Mouse (Mus musculus) heart, embryonic 12.5 days (tissue): Measurements from ENCODE around the gene Hmga2. TPM values are rescaled to one million over a fixed set of nuclear protein-coding genes. Genes with fewer than 3 reads are reported as not detected.

Source experiments
- ATAC-seq: fragments of 200-750 bp; cut with Nextera tagmentation; 2 replicates; pipeline ENCODE4 v1.8.0; 2017; ENCODE audit warnings: moderate TSS enrichment, moderate library complexity; ENCODE audit not compliant: insufficient number of reproducible peaks, low FRiP score
- H3K27ac ChIP-seq: fragments of 300-500 bp; sonication (generic); 2 replicates; pipeline ENCODE4 v1.5.1; 2016; ENCODE audit warnings: mild to moderate bottlenecking, moderate library complexity; ENCODE audit not compliant: poor library complexity, severe bottlenecking
- H3K27me3 ChIP-seq: fragments of 300-500 bp; sonication (generic); replicated peaks from 2 replicates; pipeline ENCODE4 v1.6.1; 2016; ENCODE audit warnings: mild to moderate bottlenecking, moderate library complexity
- H3K36me3 ChIP-seq: fragments of 300-500 bp; sonication (generic); 2 replicates; pipeline ENCODE4 v1.6.1; 2016; ENCODE audit warnings: mild to moderate bottlenecking, moderate library complexity
- H3K4me1 ChIP-seq: fragments of 300-500 bp; sonication (generic); replicated peaks from 2 replicates; pipeline ENCODE4 v1.6.1; 2016; ENCODE audit warnings: mild to moderate bottlenecking
- H3K4me2 ChIP-seq: fragments of 300-500 bp; sonication (generic); 2 replicates; pipeline ENCODE4 v1.6.1; 2016; ENCODE audit warnings: mild to moderate bottlenecking, moderate library complexity
- H3K4me3 ChIP-seq: fragments of 300-500 bp; sonication (generic); 2 replicates; pipeline ENCODE4 v1.5.1; 2016; ENCODE audit warnings: mild to moderate bottlenecking
- H3K9ac ChIP-seq: fragments of 300-500 bp; sonication (generic); 2 replicates; pipeline ENCODE4 v1.6.1; 2016; ENCODE audit warnings: mild to moderate bottlenecking, moderate library complexity
- H3K9me3 ChIP-seq: fragments of 300-500 bp; sonication (generic); replicated peaks from 2 replicates; pipeline ENCODE4 v1.6.1; 2016; ENCODE audit warnings: mild to moderate bottlenecking, moderate library complexity
- WGBS: fragments of 180-500 bp; shearing (Covaris S2); methylation state at CpG from one replicate; pipeline ENCODE4 v1.1.7; 2016; 5-methylcytosine and 5-hydroxymethylcytosine counted together
- polyA plus RNA-seq: library from polyadenylated mRNA; unstranded; fragments of >200 nt; fragmentation: Nextera tagmentation; extraction: Ambion mirVana; gene quantifications from 2 replicates; pipeline ENCODE4 v1.2.1, GENCODE M21; 2016

Hmga2 gene
- polyA plus RNA-seq, 1 experiment from 2014 or later, result 21.3 TPM

DNA sequence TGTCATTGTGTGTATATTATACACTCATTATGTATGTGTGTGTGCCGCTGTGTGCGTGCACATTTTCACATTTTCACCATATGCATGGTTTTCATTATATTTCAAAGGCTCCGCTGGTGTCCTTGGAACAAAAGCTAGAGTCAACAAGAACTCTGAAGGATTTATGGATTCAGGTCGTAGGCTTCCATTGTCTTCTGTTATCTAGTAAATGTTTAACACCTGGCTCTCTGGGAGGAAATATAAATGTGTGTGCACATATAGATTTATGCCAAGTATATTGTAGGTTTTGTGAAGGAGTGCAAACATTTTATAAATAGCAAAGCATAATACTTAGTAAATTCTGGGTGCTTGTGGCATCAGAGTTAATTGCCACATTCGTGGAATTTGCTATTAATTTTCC, 64.1 kb downstream of the Hmga2 start:
- Histone ChIP-seq H3K27ac (no peak overlapping the region), H3K27me3 (no peaks in the 10 kb centered on the region), H3K9ac (no peak overlapping the region), H3K4me3 (no peak overlapping the region), H3K4me2 (no peak overlapping the region), H3K4me1 (peaks cover 40% of the 10 kb centered on the region), H3K9me3 (no peaks in the 10 kb centered on the region), H3K36me3 (peaks cover 22% of the 10 kb centered on the region)
- ATAC-seq, result no peak
- 79% methylated on average over 5 of the region's 5 CpGs for WGBS

GRCm38 (mm10) chr10:120410958-120411357, 65.3 kb downstream of the Hmga2 start:
- Histone ChIP-seq H3K27me3 (no peaks in the 10 kb centered on the region), H3K27ac (no peak overlapping the region), H3K4me1 (peaks cover 40% of the 10 kb centered on the region), H3K9me3 (no peaks in the 10 kb centered on the region), H3K4me3 (no peak overlapping the region), H3K4me2 (no peak overlapping the region), H3K9ac (no peak overlapping the region), H3K36me3 (peaks cover 21% of the 10 kb centered on the region)
- WGBS, result 39% methylated on average over 4 of the region's 4 CpGs
- ATAC-seq, result no peak

- no peak overlapping the region for H3K9ac ChIP-seq
- H3K4me2 ChIP-seq, result no peak overlapping the region
- ATAC-seq, result no peak
- H3K27me3 ChIP-seq, result no peaks in the 10 kb centered on the region
- no peaks in the 10 kb centered on the region for H3K9me3 ChIP-seq
- WGBS, result 53% methylated on average over 9 of the region's 9 CpGs
- peak overlapping the region; percentile 66 for H3K27ac ChIP-seq
- H3K36me3 ChIP-seq, result peaks cover 6% of the 10 kb centered on the region
- H3K4me3 ChIP-seq, result no peak overlapping the region
- peaks cover 40% of the 10 kb centered on the region for H3K4me1 ChIP-seq
Observed at GRCm38 (mm10) chr10:120409131-120409530, 67.1 kb downstream of the Hmga2 start.

DNA sequence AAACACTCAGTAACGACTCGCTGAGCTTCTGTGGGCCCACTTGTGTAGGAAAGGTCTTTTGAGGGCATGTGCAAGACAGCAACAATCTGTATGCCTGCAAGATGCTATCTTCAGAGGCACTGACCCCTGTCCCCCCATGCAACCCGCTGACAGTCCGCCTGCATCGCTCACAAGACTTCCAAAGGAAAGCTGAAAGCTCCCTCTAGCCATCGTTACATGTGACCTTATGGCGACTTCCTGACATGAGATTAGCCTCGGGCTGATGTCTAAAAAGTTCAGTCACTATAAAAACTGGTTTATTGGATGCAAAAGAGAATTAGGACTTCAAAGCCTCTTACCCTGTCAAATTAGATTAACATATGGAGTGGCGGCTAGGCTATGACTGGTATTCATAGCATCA, 69.0 kb downstream of the Hmga2 start:
- H3K4me1 ChIP-seq, result peaks cover 52% of the 10 kb centered on the region
- WGBS, result 38% methylated on average over 9 of the region's 9 CpGs
- H3K9me3 ChIP-seq, result no peaks in the 10 kb centered on the region
- H3K36me3 ChIP-seq, result peaks cover 3% of the 10 kb centered on the region; the same call in 1 of the 2 replicates
- no peaks in the 10 kb centered on the region for H3K27me3 ChIP-seq
- no peak overlapping the region for H3K27ac ChIP-seq
- H3K4me2 ChIP-seq, result no peak overlapping the region
- no peak for ATAC-seq
- H3K9ac ChIP-seq, result no peak overlapping the region
- no peak overlapping the region for H3K4me3 ChIP-seq

GRCm38 (mm10) chr10:120406038-120406437, 70.2 kb downstream of the Hmga2 start:
- WGBS, result 78% methylated on average over 9 of the region's 9 CpGs
- Histone ChIP-seq H3K27me3 (no peaks in the 10 kb centered on the region), H3K4me1 (peaks cover 51% of the 10 kb centered on the region), H3K36me3 (peaks cover 3% of the 10 kb centered on the region; the same call in 1 of the 2 replicates), H3K4me2 (no peak overlapping the region), H3K9ac (no peak overlapping the region), H3K27ac (no peak overlapping the region), H3K9me3 (no peaks in the 10 kb centered on the region), H3K4me3 (no peak overlapping the region)
- ATAC-seq, result no peak

- peaks cover 52% of the 10 kb centered on the region for H3K4me1 ChIP-seq
- H3K27me3 ChIP-seq, result no peaks in the 10 kb centered on the region
- H3K9me3 ChIP-seq, result no peaks in the 10 kb centered on the region
- 84% methylated on average over 4 of the region's 4 CpGs for WGBS
- H3K27ac ChIP-seq, result no peak overlapping the region
- H3K36me3 ChIP-seq, result peaks cover 3% of the 10 kb centered on the region; the same call in 1 of the 2 replicates
- no peak overlapping the region for H3K4me3 ChIP-seq
- no peak for ATAC-seq
- H3K4me2 ChIP-seq, result no peak overlapping the region
- no peak overlapping the region for H3K9ac ChIP-seq
Observed at GRCm38 (mm10) chr10:120405322-120405721, 70.9 kb downstream of the Hmga2 start.

- Histone ChIP-seq H3K4me2 (no peak overlapping the region), H3K9ac (no peak overlapping the region), H3K36me3 (peaks cover 3% of the 10 kb centered on the region; the same call in 1 of the 2 replicates), H3K27me3 (no peaks in the 10 kb centered on the region), H3K4me3 (no peak overlapping the region), H3K9me3 (no peaks in the 10 kb centered on the region), H3K27ac (no peak overlapping the region), H3K4me1 (peaks cover 57% of the 10 kb centered on the region)
- ATAC-seq, result no peak
- WGBS, result 53% methylated on average over 5 of the region's 5 CpGs
Observed at GRCm38 (mm10) chr10:120402966-120403365, 73.3 kb downstream of the Hmga2 start.

DNA sequence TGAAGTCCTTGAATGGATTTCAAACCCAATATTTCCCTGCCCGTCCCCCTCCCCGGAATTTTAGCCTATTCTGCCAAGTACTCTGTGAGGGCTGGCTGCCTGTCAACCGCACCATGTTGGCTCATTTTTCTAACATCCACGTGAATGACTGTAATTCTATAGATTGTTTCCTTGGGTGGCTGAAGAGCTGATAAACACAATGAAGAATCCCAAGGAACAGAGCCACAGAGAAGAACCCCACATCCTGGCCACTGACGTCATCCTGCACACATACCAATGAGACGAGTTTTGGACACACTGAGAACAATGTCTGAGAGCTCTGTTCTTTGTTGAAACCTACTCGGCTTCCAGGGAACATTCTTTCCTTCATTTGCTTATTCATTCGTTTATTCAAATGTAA, 74.5 kb downstream of the Hmga2 start:
- ATAC-seq, result no peak
- Histone ChIP-seq H3K27me3 (no peaks in the 10 kb centered on the region), H3K4me3 (no peak overlapping the region), H3K9me3 (no peaks in the 10 kb centered on the region), H3K27ac (peak overlapping the region; percentile 3; the same call in 1 of the 2 replicates), H3K4me1 (peaks cover 55% of the 10 kb centered on the region), H3K36me3 (peaks cover 3% of the 10 kb centered on the region; the same call in 1 of the 2 replicates), H3K9ac (no peak overlapping the region), H3K4me2 (no peak overlapping the region)
- WGBS, result 52% methylated on average over 8 of the region's 8 CpGs

DNA sequence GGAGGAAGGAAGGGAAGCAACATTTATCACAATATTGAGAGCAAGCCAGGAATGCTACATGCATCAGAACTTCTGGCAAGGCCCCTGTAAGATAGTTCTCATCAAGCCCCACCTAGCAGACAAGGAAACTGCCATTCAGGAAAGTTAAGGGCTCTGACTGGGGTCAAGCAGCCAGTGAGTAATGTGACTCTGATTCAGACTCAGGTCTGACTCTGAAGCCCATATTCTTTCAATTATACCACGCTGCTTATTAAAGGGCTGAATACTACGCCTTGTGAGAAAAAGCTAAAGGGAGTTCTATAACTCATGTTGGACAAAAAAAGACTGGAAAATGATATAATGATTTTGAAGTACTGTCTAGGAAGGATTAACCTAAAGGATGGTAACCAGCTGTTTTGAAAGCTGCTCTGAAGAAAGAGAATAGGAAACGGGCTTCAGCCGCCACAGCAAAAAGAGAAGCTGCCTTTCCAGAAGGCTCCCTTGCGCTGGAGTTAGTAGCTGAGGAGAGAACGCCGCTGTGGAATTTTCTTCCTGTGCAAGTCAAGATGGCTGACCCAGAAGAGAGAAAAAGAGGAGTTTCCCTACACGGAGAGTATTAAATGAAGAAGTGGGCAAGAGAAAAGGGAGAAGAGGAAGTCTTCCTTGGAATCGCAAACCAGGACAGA, 76.3 kb downstream of the Hmga2 start:
- no peak overlapping the region; the same call in 1 of the 2 replicates for H3K9ac ChIP-seq
- H3K27ac ChIP-seq, result peak overlapping the region; percentile 36; the same call in 1 of the 2 replicates
- H3K4me1 ChIP-seq, result peaks cover 51% of the 10 kb centered on the region
- H3K4me3 ChIP-seq, result no peak overlapping the region
- WGBS, result 67% methylated on average over 9 of the region's 9 CpGs
- no peaks in the 10 kb centered on the region for H3K27me3 ChIP-seq
- H3K9me3 ChIP-seq, result no peaks in the 10 kb centered on the region
- ATAC-seq, result no peak
- no peak overlapping the region for H3K4me2 ChIP-seq
- H3K36me3 ChIP-seq, result peaks cover 3% of the 10 kb centered on the region; the same call in 1 of the 2 replicates

GRCm38 (mm10) chr10:120398745-120399144, 77.5 kb downstream of the Hmga2 start:
- 41% methylated on average over 6 of the region's 6 CpGs for WGBS
- Histone ChIP-seq H3K36me3 (no peaks in the 10 kb centered on the region), H3K4me2 (no peak overlapping the region), H3K27me3 (no peaks in the 10 kb centered on the region), H3K27ac (no peak overlapping the region), H3K4me1 (peaks cover 51% of the 10 kb centered on the region), H3K9me3 (no peaks in the 10 kb centered on the region), H3K9ac (no peak overlapping the region), H3K4me3 (no peak overlapping the region)
- ATAC-seq, result no peak

GRCm38 (mm10) chr10:120397211-120397631, 79.0 kb downstream of the Hmga2 start:
- Histone ChIP-seq H3K27ac (no peak overlapping the region), H3K4me3 (no peak overlapping the region), H3K36me3 (no peaks in the 10 kb centered on the region), H3K9ac (no peak overlapping the region), H3K27me3 (no peaks in the 10 kb centered on the region), H3K9me3 (no peaks in the 10 kb centered on the region), H3K4me1 (peaks cover 43% of the 10 kb centered on the region), H3K4me2 (no peak overlapping the region)
- WGBS, result 73% methylated on average over 17 of the region's 17 CpGs
- ATAC-seq, result no peak

DNA sequence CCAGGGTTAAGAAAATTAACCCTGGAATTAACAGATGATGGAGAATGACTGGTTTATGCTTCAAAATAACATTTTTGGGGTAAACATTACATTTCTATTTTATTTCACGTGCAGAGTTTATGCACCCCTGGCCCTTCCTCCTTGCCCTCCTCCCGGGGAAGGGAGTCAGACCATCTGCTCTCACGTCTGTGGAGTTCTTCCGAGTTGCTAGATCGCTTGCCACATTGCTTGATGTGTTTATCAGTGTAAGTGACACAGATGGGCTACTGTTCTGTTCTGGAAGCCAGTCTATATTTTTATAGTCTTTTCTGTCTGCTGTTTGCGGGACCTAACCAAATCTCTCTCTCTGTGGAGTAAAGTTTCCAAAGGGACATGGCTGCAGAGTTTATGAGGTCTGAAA, 80.7 kb downstream of the Hmga2 start:
- H3K27me3 ChIP-seq, result no peaks in the 10 kb centered on the region
- H3K9ac ChIP-seq, result no peak overlapping the region
- ATAC-seq, result no peak
- H3K27ac ChIP-seq, result no peak overlapping the region
- H3K9me3 ChIP-seq, result no peaks in the 10 kb centered on the region
- peaks cover 39% of the 10 kb centered on the region for H3K4me1 ChIP-seq
- H3K36me3 ChIP-seq, result no peaks in the 10 kb centered on the region
- 61% methylated on average over 6 of the region's 6 CpGs for WGBS
- no peak overlapping the region for H3K4me3 ChIP-seq
- no peak overlapping the region for H3K4me2 ChIP-seq
